Mouse (Mus musculus) intestine, embryonic 14.5 days (tissue): ENCODE results near the gene Sv2a. TPM values are rescaled to one million over a fixed set of nuclear protein-coding genes. Genes with fewer than 3 reads are reported as not detected.
"Not testable (repeated sequence)": the region's sequence is repeated elsewhere in the genome, so short reads cannot be mapped to it uniquely, and the experiment has no call there.

Experiments
- ATAC-seq: fragments of 200-750 bp; cut with Nextera tagmentation; replicated peaks from 2 replicates; pipeline ENCODE4 v1.8.0; 2017; ENCODE audit warnings: low read depth, moderate number of reproducible peaks, moderate TSS enrichment, moderate library complexity; ENCODE audit not compliant: low FRiP score, low TSS enrichment
- DNase-seq: peaks from one replicate; pipeline ENCODE4 v3.0.0-alpha.2; 2018; ENCODE audit warnings: low spot score
- H3K27ac ChIP-seq: fragments of 300-500 bp; sonication (generic); 2 replicates; pipeline ENCODE4 v1.5.1; 2014; ENCODE audit warnings: low read depth, mild to moderate bottlenecking, control low read depth
- H3K27me3 ChIP-seq: fragments of 300-500 bp; sonication (generic); replicated peaks from 2 replicates; pipeline ENCODE4 v1.6.1; 2014; ENCODE audit warnings: low read length, control low read depth; ENCODE audit not compliant: control insufficient read depth, insufficient read depth
- H3K36me3 ChIP-seq: fragments of 300-500 bp; sonication (generic); 2 replicates; pipeline ENCODE4 v1.6.1; 2014; ENCODE audit warnings: low read length, control low read depth; ENCODE audit not compliant: control insufficient read depth, insufficient read depth
- H3K4me1 ChIP-seq: fragments of 300-500 bp; sonication (generic); replicated peaks from 2 replicates; pipeline ENCODE4 v1.6.1; 2014; ENCODE audit warnings: low read length, control low read depth, mixed read lengths; ENCODE audit not compliant: control insufficient read depth, insufficient read depth
- H3K4me2 ChIP-seq: fragments of 300-500 bp; sonication (generic); 2 replicates; pipeline ENCODE4 v1.6.1; 2014; ENCODE audit warnings: low read length
- H3K4me3 ChIP-seq: fragments of 300-500 bp; sonication (generic); 2 replicates; pipeline ENCODE4 v1.5.1; 2014; ENCODE audit warnings: low read depth, low read length, control low read depth, mixed read lengths
- H3K9ac ChIP-seq: fragments of 300-500 bp; sonication (generic); 2 replicates; pipeline ENCODE4 v1.6.1; 2014; ENCODE audit warnings: mild to moderate bottlenecking, low read length
- H3K9me3 ChIP-seq: fragments of 300-500 bp; sonication (generic); 2 replicates; pipeline ENCODE4 v1.6.1; 2016; ENCODE audit warnings: low read length, control low read depth; ENCODE audit not compliant: control insufficient read depth
- WGBS: fragments of 180-500 bp; shearing (Covaris S2); extraction: QIAGEN DNeasy Blood & Tissue Kit; methylation state at CpG from one replicate; pipeline ENCODE4 v1.1.7; 2014; 5-methylcytosine and 5-hydroxymethylcytosine counted together
- polyA plus RNA-seq: library from polyadenylated mRNA; unstranded; fragments of >200 nt; fragmentation: Nextera tagmentation; extraction: Ambion mirVana; gene quantifications from 2 replicates; pipeline ENCODE4 v1.2.1, GENCODE M21; 2014

The Sv2a gene
- polyA plus RNA-seq, 1 experiment from 2014 or later = 8.3 TPM

DNA sequence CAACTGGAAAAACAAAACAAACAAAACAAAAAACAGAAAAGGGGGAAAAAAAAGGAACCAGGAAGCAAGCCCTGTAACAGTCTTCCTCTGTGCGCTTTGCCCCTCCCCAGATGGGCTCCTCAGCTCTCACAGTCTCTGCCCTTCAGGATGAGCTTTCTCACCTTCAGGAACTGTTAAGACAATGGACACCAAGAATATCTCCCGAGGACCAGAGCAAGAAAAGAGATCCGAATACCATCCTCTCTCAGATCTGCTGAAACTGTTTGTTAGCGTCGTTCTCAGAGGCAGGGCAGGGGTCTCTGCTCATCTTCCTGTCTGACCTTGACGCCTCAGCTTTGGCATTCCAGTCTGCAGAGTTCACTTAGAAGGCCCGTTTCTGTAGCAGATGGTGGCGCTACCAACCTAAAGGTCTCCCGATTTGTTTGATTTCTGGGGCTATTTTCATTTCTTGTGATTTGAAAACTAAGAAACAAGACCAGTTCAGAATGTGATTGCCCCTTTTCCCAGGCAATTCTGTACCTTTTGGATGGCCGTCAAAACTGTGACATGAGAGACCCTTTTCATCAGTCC, 9.9 kb upstream of the Sv2a start:
- ATAC-seq (no peak), DNase-seq (no peak)
- H3K36me3 ChIP-seq = peaks cover 49% of the 10 kb centered on the region
- peaks cover 18% of the 10 kb centered on the region for H3K4me1 ChIP-seq
- H3K27me3 ChIP-seq = no peaks in the 10 kb centered on the region
- H3K27ac ChIP-seq = peak overlapping the region; percentile 99
- H3K4me2 ChIP-seq = peak overlapping the region; percentile 97
- H3K4me3 ChIP-seq = peak overlapping the region; percentile 99
- no peaks in the 10 kb centered on the region for H3K9me3 ChIP-seq
- peak overlapping the region; percentile 96 for H3K9ac ChIP-seq
- WGBS = 58% methylated on average over 10 of the region's 10 CpGs

DNA sequence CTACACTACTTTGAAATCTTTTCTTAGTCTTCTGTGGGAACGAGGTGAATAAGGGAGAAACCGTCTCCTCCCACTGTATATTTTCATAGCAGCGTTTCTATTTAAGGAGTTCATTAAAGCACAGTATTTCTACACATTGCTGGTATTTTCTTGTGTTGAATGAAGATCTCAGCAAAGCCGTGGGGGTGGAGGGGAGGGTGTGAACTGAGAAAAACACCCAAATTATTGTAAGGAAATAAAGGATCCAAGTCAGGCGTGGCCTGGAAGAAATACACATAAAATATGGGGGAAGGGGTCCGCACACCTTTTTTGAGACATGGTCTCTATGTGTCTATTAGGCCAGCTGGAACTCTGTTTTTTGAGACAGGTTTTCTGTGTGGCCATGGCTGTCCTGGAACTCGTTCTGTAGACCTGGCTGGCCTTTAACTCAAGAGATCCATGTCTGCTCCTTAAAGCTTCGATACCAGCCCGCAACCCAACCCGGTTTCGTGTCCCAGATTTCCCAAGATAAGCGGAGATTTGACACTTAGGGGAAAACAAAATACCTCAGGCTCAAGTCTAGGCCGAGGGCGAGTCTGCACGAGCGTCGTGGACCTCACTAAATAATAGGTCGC, 9.3 kb upstream of the Sv2a start:
- Histone ChIP-seq H3K4me3 (peak overlapping the region; percentile 99), H3K9me3 (no peaks in the 10 kb centered on the region), H3K4me1 (peaks cover 18% of the 10 kb centered on the region), H3K4me2 (peak overlapping the region; percentile 97), H3K27me3 (no peaks in the 10 kb centered on the region), H3K27ac (peak overlapping the region; percentile 99), H3K9ac (peak overlapping the region; percentile 96), H3K36me3 (peaks cover 55% of the 10 kb centered on the region)
- ATAC-seq (peak; percentile 14; the same call in 1 of the 2 replicates), DNase-seq (no peak)
- 17% methylated on average over 18 of the region's 18 CpGs for WGBS

DNA sequence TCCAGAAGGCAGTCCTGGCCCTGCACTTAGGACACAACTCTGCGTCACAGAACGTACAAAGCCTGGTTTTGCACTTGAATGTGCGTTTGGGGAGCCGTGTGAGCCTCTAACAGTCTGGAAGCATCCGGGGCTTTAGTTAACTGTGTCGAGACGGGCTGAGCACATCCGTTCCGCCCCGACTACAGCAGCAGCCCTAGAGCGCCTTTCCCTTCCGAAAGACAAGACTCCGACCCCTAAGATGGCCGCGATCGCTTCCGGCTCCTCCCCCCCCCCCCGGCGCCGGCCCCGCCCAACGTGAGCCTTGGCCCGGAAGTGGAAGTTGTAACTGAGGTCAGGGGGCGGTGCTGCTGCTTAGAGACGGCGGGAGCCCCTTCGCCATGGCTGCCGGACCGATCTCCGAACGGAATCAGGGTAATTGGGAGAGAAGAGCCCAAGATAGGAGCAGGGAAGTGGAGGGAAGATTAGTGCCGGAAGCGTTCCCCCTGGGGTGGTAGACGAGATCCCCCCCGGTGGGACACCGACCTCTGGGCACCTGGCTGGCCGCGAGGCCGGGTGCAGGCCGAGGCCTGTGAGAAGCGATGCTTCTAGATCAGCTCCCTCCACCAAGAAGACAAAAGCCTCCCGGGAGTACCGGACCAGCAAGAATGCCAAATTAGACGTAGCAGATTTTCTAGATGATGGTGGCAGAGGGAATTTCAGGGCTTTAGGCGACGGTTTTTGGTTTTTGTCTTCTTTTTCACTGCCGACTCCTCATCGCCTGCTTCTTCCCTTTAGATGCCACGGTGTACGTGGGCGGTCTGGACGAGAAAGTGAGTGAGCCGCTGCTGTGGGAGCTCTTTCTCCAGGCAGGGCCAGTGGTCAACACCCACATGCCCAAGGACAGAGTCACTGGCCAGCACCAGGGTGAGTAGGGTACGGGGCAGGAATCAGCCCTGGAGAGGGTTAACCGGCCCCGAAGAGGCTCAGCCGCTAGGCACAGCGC, 8.5 kb upstream of the Sv2a start, which contains the start of gene Sf3b4:
Gene Sf3b4 (plus strand): TSS at position 136 of the 982 bp plus-strand sequence.
- Histone ChIP-seq H3K9ac (peak within 1 kb of the TSS; percentile 96), H3K4me3 (peak within 1 kb of the TSS; percentile 99), H3K27ac (peak within 1 kb of the TSS; percentile 99), H3K27me3 (no peaks in the 10 kb centered on the region), H3K9me3 (no peaks in the 10 kb centered on the region), H3K4me1 (peaks cover 18% of the 10 kb centered on the region), H3K36me3 (peaks cover 60% of the 10 kb centered on the region), H3K4me2 (peak within 1 kb of the TSS; percentile 97)
- DNase-seq = peak; percentile 96
- WGBS = under 1% methylated on average over 56 of the region's 58 CpGs
- ATAC-seq = peak; percentile 91

DNA sequence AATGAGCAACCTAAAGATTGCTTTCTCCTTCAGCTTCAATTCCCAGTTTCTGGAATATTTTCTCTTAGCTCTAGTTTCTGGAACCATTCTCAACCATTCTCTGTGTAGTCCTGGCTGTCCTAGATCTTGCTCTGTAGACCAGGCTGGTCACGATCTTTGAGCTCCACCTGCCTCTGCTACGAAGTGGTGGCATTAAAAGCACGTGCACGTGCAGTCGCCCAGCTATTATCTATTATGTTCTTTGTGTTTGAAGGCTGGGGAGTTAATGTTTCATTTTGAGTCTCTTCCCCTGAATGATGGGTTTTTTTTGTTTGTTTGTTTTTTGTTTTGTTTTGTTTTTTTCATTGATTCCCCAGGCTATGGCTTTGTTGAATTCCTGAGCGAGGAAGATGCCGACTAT, 7.8 kb upstream of the Sv2a start:
- no peak for ATAC-seq
- H3K27me3 ChIP-seq = no peaks in the 10 kb centered on the region
- H3K9ac ChIP-seq = peak overlapping the region; percentile 96
- WGBS = 39% methylated on average over 7 of the region's 7 CpGs
- H3K4me3 ChIP-seq = peak overlapping the region; percentile 99
- H3K4me2 ChIP-seq = peak overlapping the region; percentile 97
- H3K4me1 ChIP-seq = peaks cover 18% of the 10 kb centered on the region
- no peak for DNase-seq
- no peak overlapping the region for H3K27ac ChIP-seq
- H3K9me3 ChIP-seq = no peaks in the 10 kb centered on the region
- peaks cover 60% of the 10 kb centered on the region for H3K36me3 ChIP-seq

GRCm38 (mm10) chr3:96174042-96174441, 6.9 kb upstream of the Sv2a start:
- Histone ChIP-seq H3K36me3 (peaks cover 60% of the 10 kb centered on the region), H3K4me1 (peaks cover 18% of the 10 kb centered on the region)
- H3K9me3 ChIP-seq, H3K9ac ChIP-seq, H3K27me3 ChIP-seq, H3K4me2 ChIP-seq, H3K4me3 ChIP-seq, ATAC-seq, DNase-seq, H3K27ac ChIP-seq: not testable (repeated sequence)
- WGBS = 89% methylated on average over 4 of the region's 4 CpGs

DNA sequence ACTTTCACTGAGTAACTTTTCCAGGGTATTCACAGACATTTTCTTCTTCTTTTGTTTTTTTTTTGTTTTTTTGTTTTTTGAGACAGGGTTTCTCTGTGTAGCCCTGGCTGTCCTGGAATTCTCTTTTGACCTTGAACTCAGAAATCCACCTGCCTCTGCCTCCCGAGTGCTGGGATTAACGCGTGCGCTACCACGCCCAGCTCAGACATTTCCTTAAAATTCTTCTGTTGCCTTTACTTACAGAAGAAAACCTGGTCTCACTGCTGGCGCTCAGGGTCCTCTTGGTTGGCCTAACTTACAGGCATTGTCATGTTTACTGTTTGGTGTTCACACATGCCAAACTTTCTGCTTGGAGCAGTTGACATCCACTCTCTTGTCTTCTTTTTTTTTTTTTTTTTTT, 5.7 kb upstream of the Sv2a start:
- no peak overlapping the region for H3K4me2 ChIP-seq
- 94% methylated on average over 6 of the region's 6 CpGs for WGBS

GRCm38 (mm10) chr3:96178427-96178826, 2.5 kb upstream of the Sv2a start:
- 89% methylated on average over 4 of the region's 4 CpGs for WGBS
- no peaks in the 10 kb centered on the region for H3K27me3 ChIP-seq
- ATAC-seq (no peak), DNase-seq (no peak)
- H3K36me3 ChIP-seq = peaks cover 51% of the 10 kb centered on the region
- H3K4me1 ChIP-seq = peaks cover 29% of the 10 kb centered on the region
- H3K4me2 ChIP-seq = no peak overlapping the region
- no peak overlapping the region for H3K4me3 ChIP-seq
- no peak overlapping the region for H3K9ac ChIP-seq
- no peak overlapping the region for H3K27ac ChIP-seq
- H3K9me3 ChIP-seq = no peaks in the 10 kb centered on the region

More for the DNA sequence above, 5.7 kb upstream of the Sv2a start:
- ATAC-seq (no peak), DNase-seq (no peak)
- Histone ChIP-seq H3K27me3 (no peaks in the 10 kb centered on the region), H3K9me3 (no peaks in the 10 kb centered on the region), H3K27ac (no peak overlapping the region), H3K9ac (no peak overlapping the region), H3K4me1 (peaks cover 18% of the 10 kb centered on the region), H3K4me3 (no peak overlapping the region), H3K36me3 (peaks cover 51% of the 10 kb centered on the region)

- 80% methylated on average over 2 of the region's 2 CpGs for WGBS
- H3K36me3 ChIP-seq = peaks cover 50% of the 10 kb centered on the region
- H3K27me3 ChIP-seq = no peaks in the 10 kb centered on the region
- H3K4me1 ChIP-seq = peaks cover 29% of the 10 kb centered on the region
- no peak overlapping the region for H3K27ac ChIP-seq
- H3K4me3 ChIP-seq = no peak overlapping the region
- DNase-seq (no peak), ATAC-seq (no peak)
- H3K4me2 ChIP-seq = no peak overlapping the region
- no peaks in the 10 kb centered on the region for H3K9me3 ChIP-seq
- no peak overlapping the region for H3K9ac ChIP-seq
Observed at GRCm38 (mm10) chr3:96178902-96179301, 2.0 kb upstream of the Sv2a start.
